Mouse (Mus musculus) testis, adult 2 months (tissue): ENCODE measurements around the gene Purb. TPM values are rescaled to one million over a fixed set of nuclear protein-coding genes. Genes with fewer than 3 reads are reported as not detected.
A peak's percentile ranks its signal among the peaks of the same experiment; 100 is the strongest.

ENCODE experiments used
- H3K27ac ChIP-seq: fragments of 200-500 bp; 2 replicates; pipeline ENCODE4 v1.5.1; 2012; ENCODE audit warnings: low read depth, low read length; ENCODE audit not compliant: control insufficient read depth, insufficient read depth
- H3K27me3 ChIP-seq: fragments of 200-500 bp; 2 replicates; pipeline ENCODE4 v1.6.1; 2012; ENCODE audit warnings: mild to moderate bottlenecking, low read length, moderate library complexity; ENCODE audit not compliant: control insufficient read depth, insufficient read depth
- H3K36me3 ChIP-seq: fragments of 200-500 bp; 2 replicates; pipeline ENCODE4 v1.6.1; 2012; ENCODE audit warnings: mild to moderate bottlenecking, low read length; ENCODE audit not compliant: control insufficient read depth, insufficient read depth
- H3K4me1 ChIP-seq: fragments of 200-500 bp; 2 replicates; pipeline ENCODE4 v1.6.1; 2012; ENCODE audit warnings: low read length; ENCODE audit not compliant: control insufficient read depth, insufficient read depth
- H3K4me3 ChIP-seq: fragments of 200-500 bp; 2 replicates; pipeline ENCODE4 v1.5.1; 2012; ENCODE audit warnings: low read depth, mild to moderate bottlenecking, low read length, moderate library complexity, mixed read lengths; ENCODE audit not compliant: control insufficient read depth
- CTCF ChIP-seq: fragments of 200-500 bp; IDR thresholded peaks from 2 replicates; pipeline ENCODE4 v1.5.1; 2012; ENCODE audit warnings: low read depth, mild to moderate bottlenecking, inconsistent platforms, low read length, moderate library complexity; ENCODE audit not compliant: control insufficient read depth, insufficient read depth, insufficient replicate concordance
- POLR2A ChIP-seq: fragments of 200-500 bp; IDR thresholded peaks from 2 replicates; pipeline ENCODE4 v1.6.1; 2012; ENCODE audit warnings: low read depth, mild to moderate bottlenecking, inconsistent platforms, low read length, moderate library complexity; ENCODE audit not compliant: control insufficient read depth
- polyA plus RNA-seq: library from polyadenylated mRNA; depleted of rRNA; stranded (reverse); fragments of >200 nt; gene quantifications from 2 replicates; pipeline ENCODE4 v1.2.3, GENCODE M21; 2012

Gene Purb
- polyA plus RNA-seq, 1 experiment = 6.0 TPM

GRCm38 (mm10) chr11:6476876-6477275, 1.2 kb upstream of the Purb start:
- Histone ChIP-seq H3K36me3 (no peaks in the 10 kb centered on the region), H3K4me3 (no peak overlapping the region), H3K4me1 (peaks cover 2% of the 10 kb centered on the region), H3K27me3 (no peaks in the 10 kb centered on the region), H3K27ac (no peak overlapping the region)
- TF ChIP-seq CTCF (no peak), POLR2A (no peak)

DNA sequence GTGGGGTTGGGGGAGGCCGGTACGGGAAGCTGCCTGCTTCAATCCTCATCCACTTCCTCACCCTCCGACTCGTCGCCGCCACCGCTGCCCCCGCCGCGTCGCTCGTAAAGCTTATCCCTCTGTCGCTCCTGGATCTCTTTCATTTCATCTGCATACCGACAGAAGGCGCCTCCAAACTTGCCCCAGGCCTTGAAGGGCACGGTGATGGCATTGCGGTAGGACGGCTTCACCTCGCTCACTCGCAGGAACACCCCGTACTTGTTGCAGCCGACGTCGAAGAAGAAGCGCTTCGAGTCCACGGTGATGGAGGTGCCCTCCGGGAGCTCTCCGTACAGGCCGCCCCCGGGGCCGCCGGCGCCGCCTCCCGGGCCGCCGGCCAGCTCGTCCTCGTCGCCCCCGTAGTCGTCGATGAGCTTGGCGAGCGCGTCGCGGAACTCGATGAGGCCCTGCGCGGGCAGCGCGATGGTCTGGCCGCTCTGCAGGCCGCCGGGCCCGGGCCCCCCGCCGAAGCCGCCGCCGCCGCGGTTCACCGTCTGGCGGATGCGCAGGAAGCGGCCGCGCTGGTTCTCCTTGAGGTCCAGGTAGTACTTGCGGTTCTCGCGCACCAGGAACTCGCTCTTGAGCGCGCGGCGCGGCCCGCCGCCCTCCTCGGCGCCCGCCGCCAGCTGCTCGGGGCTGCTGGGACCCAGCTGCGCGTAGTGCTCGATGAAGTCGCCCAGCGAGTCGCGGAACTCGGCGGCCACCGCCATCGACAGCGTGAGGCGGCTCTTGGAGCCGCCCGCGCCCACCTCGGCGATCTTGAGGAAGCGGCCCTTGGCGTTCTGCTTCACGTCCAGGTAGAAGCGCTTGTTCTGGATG, 614 bp downstream of the Purb start:
- Histone ChIP-seq H3K4me1 (peaks cover 2% of the 10 kb centered on the region), H3K4me3 (peak overlapping the region; percentile 93), H3K36me3 (no peaks in the 10 kb centered on the region), H3K27ac (peak overlapping the region; percentile 87), H3K27me3 (no peaks in the 10 kb centered on the region)
- no peak for TF ChIP-seq POLR2A
- TF ChIP-seq CTCF = no peak

DNA sequence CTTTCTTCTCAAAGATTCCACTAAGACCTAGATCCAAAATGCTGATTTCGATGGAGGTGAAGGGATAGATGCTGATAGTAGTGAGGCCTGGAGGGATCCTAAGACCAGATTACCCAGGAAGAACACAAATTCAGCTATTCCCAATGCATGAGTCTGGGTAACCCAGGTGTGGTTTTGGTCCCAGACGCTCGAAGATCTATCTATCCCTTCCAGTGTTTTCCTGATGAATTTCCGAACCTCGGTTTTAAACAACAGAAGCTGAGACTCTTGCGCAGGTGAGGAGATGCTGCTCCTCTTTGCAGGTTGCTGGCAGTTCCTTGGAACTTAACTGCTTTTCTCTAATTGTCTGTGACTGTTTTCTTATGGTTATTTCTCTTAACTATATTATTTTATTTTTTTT, 1.3 kb downstream of the Purb start:
- Histone ChIP-seq H3K36me3 (no peaks in the 10 kb centered on the region), H3K27ac (no peak overlapping the region), H3K27me3 (no peaks in the 10 kb centered on the region), H3K4me3 (peak overlapping the region; percentile 93), H3K4me1 (peaks cover 2% of the 10 kb centered on the region)
- TF ChIP-seq CTCF (no peak), POLR2A (no peak)

DNA sequence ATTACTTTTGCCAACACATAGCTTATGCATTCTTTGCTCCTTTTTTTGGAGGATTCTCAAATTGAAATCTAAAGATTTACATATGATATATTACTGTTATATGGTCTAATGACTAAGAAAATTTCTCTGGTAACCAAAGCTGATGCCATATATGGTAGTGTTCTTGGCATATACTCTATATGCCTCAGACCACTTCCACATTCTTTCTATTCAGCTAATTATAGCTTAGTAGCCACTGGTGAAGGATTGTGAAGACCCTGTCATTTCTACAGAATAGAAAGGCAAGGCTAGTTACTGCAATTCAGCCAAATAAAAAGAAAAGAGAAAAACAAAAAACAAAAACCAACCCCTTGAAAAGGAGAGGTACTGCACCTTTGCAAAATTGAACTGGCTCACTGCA, 3.6 kb downstream of the Purb start:
- Histone ChIP-seq H3K4me3 (no peak overlapping the region), H3K36me3 (no peaks in the 10 kb centered on the region), H3K4me1 (peaks cover 2% of the 10 kb centered on the region), H3K27me3 (no peaks in the 10 kb centered on the region), H3K27ac (no peak overlapping the region)
- TF ChIP-seq POLR2A (no peak), CTCF (no peak)

DNA sequence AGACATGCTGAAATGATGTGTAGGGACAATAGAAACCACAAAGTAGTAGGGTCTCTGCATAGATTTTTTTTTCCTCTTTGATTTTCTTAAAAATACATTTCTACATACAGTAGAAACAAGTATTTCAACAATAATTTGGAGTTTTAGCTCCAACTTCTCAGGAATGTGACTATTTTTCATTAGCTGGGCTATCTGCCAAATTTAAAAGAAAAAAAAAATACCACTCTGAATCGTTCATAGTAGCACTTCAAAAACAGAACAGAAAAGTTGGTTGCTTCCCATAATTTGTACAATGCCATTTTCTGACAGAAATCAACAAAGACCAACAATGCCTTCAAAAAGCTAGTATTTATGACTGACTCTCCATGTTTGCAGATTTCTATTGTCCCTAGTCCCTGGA, 4.2 kb downstream of the Purb start:
- no peak overlapping the region for H3K4me3 ChIP-seq
- H3K4me1 ChIP-seq = peaks cover 2% of the 10 kb centered on the region
- no peak overlapping the region for H3K27ac ChIP-seq
- no peaks in the 10 kb centered on the region for H3K27me3 ChIP-seq
- TF ChIP-seq POLR2A (no peak), CTCF (no peak)
- no peaks in the 10 kb centered on the region for H3K36me3 ChIP-seq

DNA sequence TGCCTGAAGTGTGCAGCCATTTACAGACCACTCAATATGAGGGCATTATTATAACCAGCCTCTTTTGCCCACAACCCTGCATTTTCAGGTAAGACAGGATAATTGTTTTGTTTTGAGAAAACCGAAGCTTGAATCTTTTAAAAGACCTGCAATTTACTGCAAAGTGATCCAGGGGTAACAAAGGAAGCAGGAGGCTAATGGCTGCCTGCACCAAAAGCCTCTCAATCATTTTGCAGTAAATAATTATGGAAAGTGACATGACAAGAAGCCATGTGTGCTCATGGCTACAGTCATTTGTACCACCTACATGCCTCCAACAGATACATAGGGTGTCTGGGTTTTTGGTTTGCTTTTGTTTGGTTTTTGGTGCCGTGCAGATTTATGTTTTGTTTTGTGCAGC, 4.7 kb downstream of the Purb start:
- Histone ChIP-seq H3K4me1 (peaks cover 2% of the 10 kb centered on the region), H3K4me3 (no peak overlapping the region), H3K27ac (no peak overlapping the region), H3K27me3 (no peaks in the 10 kb centered on the region), H3K36me3 (no peaks in the 10 kb centered on the region)
- no peak for TF ChIP-seq CTCF
- no peak for TF ChIP-seq POLR2A

DNA sequence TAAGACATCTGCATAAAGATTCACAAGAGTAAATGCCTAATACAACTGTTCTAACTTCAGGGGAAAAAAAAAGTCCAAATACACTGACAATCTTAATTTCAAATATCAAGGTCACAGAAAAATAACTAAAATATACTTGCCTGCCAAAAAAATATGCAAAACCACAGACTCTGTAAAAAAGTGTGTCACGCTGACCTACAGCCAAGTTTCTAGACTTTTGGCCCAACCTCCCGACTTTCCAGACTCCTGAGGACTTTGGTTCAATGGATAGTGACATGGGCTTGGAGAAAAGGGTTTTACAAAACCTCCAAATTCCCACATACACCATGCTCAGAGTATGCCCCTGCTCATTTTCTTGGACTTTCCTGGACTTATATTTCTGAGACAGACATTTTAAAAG, 7.2 kb downstream of the Purb start:
- Histone ChIP-seq H3K36me3 (no peaks in the 10 kb centered on the region), H3K27ac (no peak overlapping the region), H3K4me1 (no peaks in the 10 kb centered on the region), H3K27me3 (no peaks in the 10 kb centered on the region), H3K4me3 (no peak overlapping the region)
- TF ChIP-seq CTCF (no peak), POLR2A (no peak)
